Mouse (Mus musculus): ENCODE results near the gene Otulinl.

Gene Otulinl

GRCm38 (mm10) chr15:27683206-27683605, 1.8 kb upstream of the Otulinl start:
- intact Hi-C loops (cut with DNase I), result no loop called here

GRCm38 (mm10) chr15:27682619-27683018, 1.2 kb upstream of the Otulinl start:
- intact Hi-C loops (cut with DNase I), result no loop called here

- intact Hi-C loops (cut with DNase I), result no loop called here
Observed at GRCm38 (mm10) chr15:27680997-27681396, 382 bp downstream of the Otulinl start.

GRCm38 (mm10) chr15:27678511-27678910, 2.9 kb downstream of the Otulinl start:
- intact Hi-C loops (cut with DNase I), result no loop called here

- intact Hi-C loops (cut with DNase I), result no loop called here
Observed at GRCm38 (mm10) chr15:27677801-27678200, 3.6 kb downstream of the Otulinl start.

GRCm38 (mm10) chr15:27676211-27676610, 5.2 kb downstream of the Otulinl start:
- intact Hi-C loops (cut with DNase I), result no loop called here

GRCm38 (mm10) chr15:27675122-27675521, 6.3 kb downstream of the Otulinl start:
- intact Hi-C loops (cut with DNase I), result no loop called here

- intact Hi-C loops (cut with DNase I), result no loop called here
Observed at GRCm38 (mm10) chr15:27674041-27674440, 7.3 kb downstream of the Otulinl start.

GRCm38 (mm10) chr15:27673151-27673550, 8.2 kb downstream of the Otulinl start:
- intact Hi-C loops (cut with DNase I), result no loop called here

GRCm38 (mm10) chr15:27672259-27672658, 9.1 kb downstream of the Otulinl start:
- intact Hi-C loops (cut with DNase I), result no loop called here

GRCm38 (mm10) chr15:27671612-27672245, 9.7 kb downstream of the Otulinl start:
- intact Hi-C loops (cut with DNase I), result no loop called here

GRCm38 (mm10) chr15:27670708-27671107, 10.7 kb downstream of the Otulinl start:
- intact Hi-C loops (cut with DNase I), result no loop called here

GRCm38 (mm10) chr15:27669931-27670411, 11.4 kb downstream of the Otulinl start:
- intact Hi-C loops (cut with DNase I), result no loop called here

GRCm38 (mm10) chr15:27669276-27669675, 12.1 kb downstream of the Otulinl start:
- intact Hi-C loops (cut with DNase I), result no loop called here

- intact Hi-C loops (cut with DNase I), result no loop called here
Observed at GRCm38 (mm10) chr15:27668557-27668956, 12.8 kb downstream of the Otulinl start.

GRCm38 (mm10) chr15:27668001-27668461, 13.3 kb downstream of the Otulinl start:
- intact Hi-C loops (cut with DNase I), result no loop called here

GRCm38 (mm10) chr15:27666911-27667539, 14.4 kb downstream of the Otulinl start:
- intact Hi-C loops (cut with DNase I), result no loop called here

- intact Hi-C loops (cut with DNase I), result no loop called here
Observed at GRCm38 (mm10) chr15:27665392-27665911, 15.9 kb downstream of the Otulinl start.

- intact Hi-C loops (cut with DNase I), result no loop called here
Observed at GRCm38 (mm10) chr15:27664126-27664525, 17.3 kb downstream of the Otulinl start.

GRCm38 (mm10) chr15:27662699-27663098, 18.7 kb downstream of the Otulinl start:
- intact Hi-C loops (cut with DNase I), result no loop called here

- intact Hi-C loops (cut with DNase I), result no loop called here
Observed at GRCm38 (mm10) chr15:27661696-27662095, 19.7 kb downstream of the Otulinl start.

GRCm38 (mm10) chr15:27659592-27660244, 21.7 kb downstream of the Otulinl start:
- intact Hi-C loops (cut with DNase I), result loop anchor here (5.0 to 10.0 kb wide), 3 partner anchors 58 to 523 kb away; no protein-coding TSS in a partner anchor
